Mouse (Mus musculus) bone marrow macrophage, adult 2 months (primary cell): Measurements from ENCODE around the gene Mras.

Experiments
- CTCF ChIP-seq: IDR thresholded peaks from 2 replicates; pipeline ENCODE4 v1.5.1; 2012; ENCODE audit warnings: low read depth, mild to moderate bottlenecking, low read length, moderate library complexity
- POLR2A ChIP-seq: IDR thresholded peaks from 2 replicates; pipeline ENCODE4 v1.6.1; 2012; ENCODE audit warnings: mild to moderate bottlenecking, low read depth, low read length, borderline replicate concordance

- TF ChIP-seq CTCF, result no peak
- TF ChIP-seq POLR2A, result no peak
Measured at GRCm38 (mm10) chr9:99479181-99479711, 42.1 kb upstream of the Mras start.
